Mouse (Mus musculus) limb, embryonic 11.5 days (tissue): Measurements from ENCODE around the gene Crtc3. TPM values are rescaled to one million over a fixed set of nuclear protein-coding genes. Genes with fewer than 3 reads are reported as not detected.

Experiments used
- ATAC-seq: fragments of 200-750 bp; cut with Nextera tagmentation; 2 replicates; pipeline ENCODE4 v1.8.0; 2017; ENCODE audit warnings: low read depth; ENCODE audit not compliant: insufficient number of reproducible peaks, low FRiP score, low TSS enrichment
- DNase-seq: peaks from one replicate; pipeline ENCODE4 v3.0.0-alpha.2; 2015; ENCODE audit warnings: low spot score
- H3K27ac ChIP-seq: fragments of 300-500 bp; sonication (generic); replicated peaks from 2 replicates; pipeline ENCODE4 v1.5.1; 2014; ENCODE audit warnings: low read depth, mild to moderate bottlenecking, low read length
- H3K27me3 ChIP-seq: fragments of 300-500 bp; sonication (generic); 2 replicates; pipeline ENCODE4 v1.6.1; 2014; ENCODE audit warnings: mild to moderate bottlenecking, low read length, mixed read lengths; ENCODE audit not compliant: control insufficient read depth, insufficient read depth
- H3K36me3 ChIP-seq: fragments of 300-500 bp; sonication (generic); 2 replicates; pipeline ENCODE4 v1.6.1; 2014; ENCODE audit warnings: mild to moderate bottlenecking, low read length, moderate library complexity, mixed read lengths; ENCODE audit not compliant: control insufficient read depth, insufficient read depth
- H3K4me1 ChIP-seq: fragments of 300-500 bp; sonication (generic); 2 replicates; pipeline ENCODE4 v1.6.1; 2014; ENCODE audit warnings: low read length, mixed read lengths; ENCODE audit not compliant: control insufficient read depth, insufficient read depth
- H3K4me2 ChIP-seq: fragments of 300-500 bp; sonication (generic); 2 replicates; pipeline ENCODE4 v1.6.1; 2014; ENCODE audit warnings: low read depth, mild to moderate bottlenecking, moderate library complexity; ENCODE audit not compliant: severe bottlenecking
- H3K4me3 ChIP-seq: fragments of 300-500 bp; sonication (generic); 2 replicates; pipeline ENCODE4 v1.5.1; 2014; ENCODE audit warnings: low read depth, low read length
- H3K9ac ChIP-seq: fragments of 300-500 bp; sonication (generic); 2 replicates; pipeline ENCODE4 v1.6.1; 2014; ENCODE audit warnings: mild to moderate bottlenecking, low read length
- H3K9me3 ChIP-seq: fragments of 300-500 bp; sonication (generic); 2 replicates; pipeline ENCODE4 v1.6.1; 2016; ENCODE audit warnings: low read length; ENCODE audit not compliant: control insufficient read depth
- WGBS: fragments of 180-500 bp; shearing (Covaris S2); extraction: QIAGEN DNeasy Blood & Tissue Kit; methylation state at CpG from one replicate; pipeline ENCODE4 v1.1.7; 2014; 5-methylcytosine and 5-hydroxymethylcytosine counted together
- polyA plus RNA-seq: library from polyadenylated mRNA; unstranded; fragments of >200 nt; fragmentation: Nextera tagmentation; extraction: Ambion mirVana; gene quantifications from 2 replicates; pipeline ENCODE4 v1.2.1, GENCODE M21; 2014

Gene Crtc3
- polyA plus RNA-seq, 1 experiment from 2014 or later = 14.8 TPM

GRCm38 (mm10) chr7:80616096-80616495 is 72.6 kb downstream of the Crtc3 start:
- H3K9me3 ChIP-seq = no peaks in the 10 kb centered on the region
- no peak overlapping the region for H3K4me3 ChIP-seq
- H3K4me2 ChIP-seq = no peak overlapping the region
- no peaks in the 10 kb centered on the region for H3K27me3 ChIP-seq
- no peaks in the 10 kb centered on the region; the same call in 1 of the 2 replicates for H3K36me3 ChIP-seq
- DNase-seq (no peak), ATAC-seq (no peak)
- 75% methylated on average over 9 of the region's 9 CpGs for WGBS
- H3K9ac ChIP-seq = no peak overlapping the region
- H3K4me1 ChIP-seq = peaks cover 21% of the 10 kb centered on the region
- H3K27ac ChIP-seq = no peak overlapping the region

GRCm38 (mm10) chr7:80614042-80614441 is 74.6 kb downstream of the Crtc3 start:
- DNase-seq (no peak), ATAC-seq (no peak)
- no peaks in the 10 kb centered on the region for H3K9me3 ChIP-seq
- no peak overlapping the region for H3K27ac ChIP-seq
- no peak overlapping the region for H3K4me2 ChIP-seq
- H3K36me3 ChIP-seq = no peaks in the 10 kb centered on the region; the same call in 1 of the 2 replicates
- no peak overlapping the region for H3K4me3 ChIP-seq
- peaks cover 21% of the 10 kb centered on the region for H3K4me1 ChIP-seq
- H3K27me3 ChIP-seq = no peaks in the 10 kb centered on the region
- WGBS = 92% methylated on average over 3 of the region's 3 CpGs
- H3K9ac ChIP-seq = no peak overlapping the region

GRCm38 (mm10) chr7:80612191-80612787 is 76.4 kb downstream of the Crtc3 start:
- H3K27ac ChIP-seq = no peak overlapping the region; the same call in 1 of the 2 replicates
- no peaks in the 10 kb centered on the region; the same call in 1 of the 2 replicates for H3K36me3 ChIP-seq
- DNase-seq (peak; percentile 69), ATAC-seq (0 out of 2 replicates have a peak, but pooled peaks have one; percentile 7)
- no peaks in the 10 kb centered on the region for H3K9me3 ChIP-seq
- H3K27me3 ChIP-seq = no peaks in the 10 kb centered on the region
- H3K4me1 ChIP-seq = peaks cover 21% of the 10 kb centered on the region
- no peak overlapping the region for H3K9ac ChIP-seq
- no peak overlapping the region for H3K4me3 ChIP-seq
- H3K4me2 ChIP-seq = no peak overlapping the region
- WGBS = 12% methylated on average over 11 of the region's 11 CpGs

GRCm38 (mm10) chr7:80611646-80612045 is 77.0 kb downstream of the Crtc3 start:
- WGBS = 49% methylated on average over 7 of the region's 7 CpGs
- no peaks in the 10 kb centered on the region; the same call in 1 of the 2 replicates for H3K36me3 ChIP-seq
- no peak overlapping the region for H3K9ac ChIP-seq
- H3K4me3 ChIP-seq = no peak overlapping the region
- H3K4me1 ChIP-seq = peaks cover 21% of the 10 kb centered on the region
- DNase-seq (no peak), ATAC-seq (no peak)
- no peak overlapping the region; the same call in 1 of the 2 replicates for H3K27ac ChIP-seq
- H3K9me3 ChIP-seq = no peaks in the 10 kb centered on the region
- no peaks in the 10 kb centered on the region for H3K27me3 ChIP-seq
- no peak overlapping the region for H3K4me2 ChIP-seq

- Histone ChIP-seq H3K4me1 (peaks cover 15% of the 10 kb centered on the region), H3K27ac (no peak overlapping the region), H3K4me2 (no peak overlapping the region), H3K4me3 (no peak overlapping the region), H3K9ac (no peak overlapping the region), H3K9me3 (no peaks in the 10 kb centered on the region), H3K36me3 (no peaks in the 10 kb centered on the region), H3K27me3 (no peaks in the 10 kb centered on the region)
- 57% methylated on average over 2 of the region's 2 CpGs for WGBS
- DNase-seq (no peak), ATAC-seq (no peak)
Measured at GRCm38 (mm10) chr7:80607503-80607902, 81.2 kb downstream of the Crtc3 start.

- no peaks in the 10 kb centered on the region for H3K9me3 ChIP-seq
- H3K4me2 ChIP-seq = no peak overlapping the region
- H3K27me3 ChIP-seq = no peaks in the 10 kb centered on the region
- H3K27ac ChIP-seq = no peak overlapping the region
- peaks cover 5% of the 10 kb centered on the region; the same call in 1 of the 2 replicates for H3K4me1 ChIP-seq
- no peak for ATAC-seq
- no peak for DNase-seq
- 77% methylated on average over 4 of the region's 4 CpGs for WGBS
- H3K4me3 ChIP-seq = no peak overlapping the region
- no peaks in the 10 kb centered on the region for H3K36me3 ChIP-seq
- no peak overlapping the region for H3K9ac ChIP-seq
Measured at GRCm38 (mm10) chr7:80606435-80606834, 82.2 kb downstream of the Crtc3 start.

GRCm38 (mm10) chr7:80605557-80605930 is 83.1 kb downstream of the Crtc3 start:
- H3K4me3 ChIP-seq = no peak overlapping the region
- H3K36me3 ChIP-seq = no peaks in the 10 kb centered on the region
- 7% methylated on average over 10 of the region's 10 CpGs for WGBS
- H3K27me3 ChIP-seq = no peaks in the 10 kb centered on the region
- ATAC-seq = no peak
- no peak overlapping the region for H3K4me2 ChIP-seq
- H3K9me3 ChIP-seq = no peaks in the 10 kb centered on the region
- H3K27ac ChIP-seq = no peak overlapping the region
- H3K9ac ChIP-seq = no peak overlapping the region
- DNase-seq = no peak
- H3K4me1 ChIP-seq = 0 out of 2 replicates have a peak, but pooled peaks cover 3% of the 10 kb centered on the region

- no peak overlapping the region for H3K4me3 ChIP-seq
- no peak overlapping the region for H3K9ac ChIP-seq
- no peak overlapping the region for H3K4me2 ChIP-seq
- H3K36me3 ChIP-seq = no peaks in the 10 kb centered on the region
- ATAC-seq (no peak), DNase-seq (no peak)
- H3K4me1 ChIP-seq = 0 out of 2 replicates have a peak, but pooled peaks cover 3% of the 10 kb centered on the region
- no peak overlapping the region for H3K27ac ChIP-seq
- no peaks in the 10 kb centered on the region for H3K9me3 ChIP-seq
- 31% methylated on average over 11 of the region's 11 CpGs for WGBS
- H3K27me3 ChIP-seq = no peaks in the 10 kb centered on the region
Measured at GRCm38 (mm10) chr7:80604908-80605556, 83.6 kb downstream of the Crtc3 start.
